Mouse (Mus musculus) hematopoietic stem cell, adult 5-6 weeks (primary cell): ENCODE data around the gene Npm1. TPM values are rescaled to one million over a fixed set of nuclear protein-coding genes. Genes with fewer than 3 reads are reported as not detected.

Experiments
- ATAC-seq, 2 experiments: fragments of 125-278 bp in 1 of 2; replicated peaks in 1 of 2; 2 replicates each; pipeline ENCODE4 v1.8.0; 2016 to 2017; ENCODE audit warnings: inconsistent platforms in 2 of 2, mild to moderate bottlenecking in 2 of 2, moderate number of reproducible peaks in 2 of 2, low read depth in 1 of 2, moderate TSS enrichment in 1 of 2; ENCODE audit not compliant: low FRiP score in 2 of 2, poor library complexity in 2 of 2, severe bottlenecking in 2 of 2, insufficient read depth in 1 of 2, low TSS enrichment in 1 of 2
- total RNA-seq: library from RNA; stranded (forward); fragments of 172-1452, 232-1000 nt; gene quantifications from 2 replicates; pipeline ENCODE4 v1.2.3, GENCODE M21; 2017

Gene Npm1
- total RNA-seq, 1 experiment from 2014 or later = 3,030 TPM

- ATAC-seq = no peak
Observed at GRCm38 (mm10) chr11:33132619-33133338, 30.2 kb downstream of the Npm1 start.

- ATAC-seq = no peak
Observed at GRCm38 (mm10) chr11:33127058-33127457, 35.9 kb downstream of the Npm1 start.

- ATAC-seq = peak in 1 of 2 experiments; percentile 20; a peak in 1 of 4 replicates
Observed at GRCm38 (mm10) chr11:33122575-33123268, 40.3 kb downstream of the Npm1 start.

- no peak for ATAC-seq
Observed at GRCm38 (mm10) chr11:33119556-33119955, 43.5 kb downstream of the Npm1 start.

- no peak for ATAC-seq
Observed at GRCm38 (mm10) chr11:33119116-33119515, 43.9 kb downstream of the Npm1 start.

GRCm38 (mm10) chr11:33118480-33118879 lies 44.5 kb downstream of the Npm1 start:
- no peak for ATAC-seq

- no peak for ATAC-seq
Observed at GRCm38 (mm10) chr11:33115796-33116195, 47.2 kb downstream of the Npm1 start.

- ATAC-seq = no peak
Observed at GRCm38 (mm10) chr11:33112407-33112806, 50.6 kb downstream of the Npm1 start.

- ATAC-seq = no peak
Observed at GRCm38 (mm10) chr11:33110111-33110510, 52.9 kb downstream of the Npm1 start.

GRCm38 (mm10) chr11:33107540-33107939 lies 55.5 kb downstream of the Npm1 start:
- no peak for ATAC-seq

GRCm38 (mm10) chr11:33104911-33105316 lies 58.1 kb downstream of the Npm1 start:
- no peak for ATAC-seq

GRCm38 (mm10) chr11:33103291-33103943 lies 59.6 kb downstream of the Npm1 start:
- no peak for ATAC-seq

Other genes with a start within 250 kb of the Npm1 start
- gene Fgf18, start 15.8 kb downstream of the Npm1 start, total RNA-seq = not detected in 2 replicates
- not detected in 2 replicates for gene Tlx3, start 40.4 kb upstream of the Npm1 start, total RNA-seq
- 1.6 TPM in 1 of 2 replicates, not detected in the other for gene Gm12117, start 113.5 kb upstream of the Npm1 start, total RNA-seq